Mouse (Mus musculus): ENCODE measurements around the gene Trak1.
"Not testable (repeated sequence)": the region's sequence is repeated elsewhere in the genome, so short reads cannot be mapped to it uniquely, and the experiment has no call there.

Gene Trak1

GRCm38 (mm10) chr9:121319323-121319966 lies 22.1 kb downstream of the Trak1 start:
- peak; percentile 58 for DNase-seq (ENCODE audit: low read depth, low spot score)

GRCm38 (mm10) chr9:121320433-121320832 lies 23.1 kb downstream of the Trak1 start:
- DNase-seq (ENCODE audit: low read depth, low spot score) = no peak

GRCm38 (mm10) chr9:121321118-121321517 lies 23.8 kb downstream of the Trak1 start:
- DNase-seq (ENCODE audit: low read depth, low spot score) = no peak

- DNase-seq (ENCODE audit: low read depth, low spot score) = no peak
These were observed 24.7 kb downstream of the Trak1 start for GRCm38 (mm10) chr9:121322034-121322433.

GRCm38 (mm10) chr9:121328342-121328741 lies 31.0 kb downstream of the Trak1 start:
- DNase-seq (ENCODE audit: low read depth, low spot score) = not testable (repeated sequence)

- no peak for DNase-seq (ENCODE audit: low read depth, low spot score)
These were observed 31.9 kb downstream of the Trak1 start for GRCm38 (mm10) chr9:121329181-121329580.

GRCm38 (mm10) chr9:121330065-121330464 lies 32.8 kb downstream of the Trak1 start:
- no peak for DNase-seq (ENCODE audit: low read depth, low spot score)

- no peak for DNase-seq (ENCODE audit: low read depth, low spot score)
These were observed 34.1 kb downstream of the Trak1 start for GRCm38 (mm10) chr9:121331438-121331837.

- peak; percentile 91 for DNase-seq (ENCODE audit: low read depth, low spot score)
These were observed 34.8 kb downstream of the Trak1 start for GRCm38 (mm10) chr9:121331878-121332630.

GRCm38 (mm10) chr9:121333559-121333958 lies 36.3 kb downstream of the Trak1 start:
- DNase-seq (ENCODE audit: low read depth, low spot score) = no peak

GRCm38 (mm10) chr9:121334311-121334851 lies 37.1 kb downstream of the Trak1 start:
- no peak for DNase-seq (ENCODE audit: low read depth, low spot score)

GRCm38 (mm10) chr9:121335568-121335967 lies 38.3 kb downstream of the Trak1 start:
- DNase-seq (ENCODE audit: low read depth, low spot score) = no peak

GRCm38 (mm10) chr9:121336324-121336946 lies 39.1 kb downstream of the Trak1 start:
- no peak for DNase-seq (ENCODE audit: low read depth, low spot score)

- DNase-seq (ENCODE audit: low read depth, low spot score) = peak; percentile 69
These were observed 40.1 kb downstream of the Trak1 start for GRCm38 (mm10) chr9:121337216-121337937.

- no peak for DNase-seq (ENCODE audit: low read depth, low spot score)
These were observed 40.6 kb downstream of the Trak1 start for GRCm38 (mm10) chr9:121337938-121338289.

GRCm38 (mm10) chr9:121341832-121342231 lies 44.5 kb downstream of the Trak1 start:
- DNase-seq (ENCODE audit: low read depth, low spot score) = peak; percentile 41

GRCm38 (mm10) chr9:121342510-121343110 lies 45.3 kb downstream of the Trak1 start:
- no peak for DNase-seq (ENCODE audit: low read depth, low spot score)

GRCm38 (mm10) chr9:121343122-121343876 lies 46.0 kb downstream of the Trak1 start:
- DNase-seq (ENCODE audit: low read depth, low spot score) = no peak

GRCm38 (mm10) chr9:121344344-121344743 lies 47.0 kb downstream of the Trak1 start:
- DNase-seq (ENCODE audit: low read depth, low spot score) = no peak

GRCm38 (mm10) chr9:121345427-121346130 lies 48.3 kb downstream of the Trak1 start:
- DNase-seq (ENCODE audit: low read depth, low spot score) = no peak

All from mesoderm, embryonic 11.5 days (tissue).